Mouse (Mus musculus) forebrain, embryonic 10.5 days (tissue): ENCODE measurements around the gene Gm49486. TPM values are rescaled to one million over a fixed set of nuclear protein-coding genes. Genes with fewer than 3 reads are reported as not detected.
A peak's percentile ranks its signal among the peaks of the same experiment; 100 is the strongest.

Source experiments
- DNase-seq: peaks from one replicate; pipeline ENCODE4 v3.0.0-alpha.2; 2017; ENCODE audit warnings: low spot score; ENCODE audit errors: extremely low spot score
- H3K27ac ChIP-seq: fragments of 300-500 bp; sonication (generic); 2 replicates; pipeline ENCODE4 v1.5.1; 2016; ENCODE audit warnings: mild to moderate bottlenecking
- H3K27me3 ChIP-seq: fragments of 300-500 bp; sonication (generic); 2 replicates; pipeline ENCODE4 v1.6.1; 2016; ENCODE audit warnings: mild to moderate bottlenecking; ENCODE audit not compliant: poor library complexity, severe bottlenecking
- H3K36me3 ChIP-seq: fragments of 300-500 bp; sonication (generic); replicated peaks from 2 replicates; pipeline ENCODE4 v1.6.1; 2016; ENCODE audit warnings: mild to moderate bottlenecking, moderate library complexity
- H3K4me1 ChIP-seq: fragments of 300-500 bp; sonication (generic); 2 replicates; pipeline ENCODE4 v1.6.1; 2016
- H3K4me3 ChIP-seq: fragments of 300-500 bp; sonication (generic); 2 replicates; pipeline ENCODE4 v1.5.1; 2016; ENCODE audit warnings: mild to moderate bottlenecking, moderate library complexity
- H3K9me3 ChIP-seq: fragments of 300-500 bp; sonication (generic); 2 replicates; pipeline ENCODE4 v1.6.1; 2016; ENCODE audit warnings: mild to moderate bottlenecking, moderate library complexity
- WGBS: fragments of 180-500 bp; shearing (Covaris S2); methylation state at CpG from one replicate; pipeline ENCODE4 v1.1.7; 2016; 5-methylcytosine and 5-hydroxymethylcytosine counted together
- polyA plus RNA-seq: library from polyadenylated mRNA; unstranded; fragments of >200 nt; fragmentation: Nextera tagmentation; extraction: Ambion mirVana; gene quantifications from 2 replicates; pipeline ENCODE4 v1.2.1, GENCODE M21; 2016

Gm49486 gene
- 0.14 and 0.52 TPM in 2 replicates for polyA plus RNA-seq

GRCm38 (mm10) chr15:79229058-79229821, at the start of gene Gm49486, which contains the start of gene Pick1:
Gm49486 (plus strand) TSS chr15:79229391.
Pick1 (plus strand) TSS chr15:79229173.
- Histone ChIP-seq H3K4me1 (peaks cover 29% of the 10 kb centered on the region), H3K27me3 (no peaks in the 10 kb centered on the region), H3K9me3 (no peaks in the 10 kb centered on the region), H3K4me3 (peak within 1 kb of the TSS; percentile 97), H3K27ac (peak within 1 kb of the TSS; percentile 96), H3K36me3 (peaks cover 34% of the 10 kb centered on the region)
- DNase-seq, result peak; percentile 87
- under 1% methylated on average over 51 of the region's 51 CpGs for WGBS

GRCm38 (mm10) chr15:79185213-79185612, 44.0 kb upstream of the Gm49486 start:
- no peaks in the 10 kb centered on the region for H3K4me1 ChIP-seq
- H3K9me3 ChIP-seq, result no peaks in the 10 kb centered on the region
- no peak overlapping the region for H3K27ac ChIP-seq
- no peaks in the 10 kb centered on the region for H3K36me3 ChIP-seq
- no peak for DNase-seq
- WGBS, result 96% methylated on average over 10 of the region's 10 CpGs
- no peak overlapping the region for H3K4me3 ChIP-seq
- no peaks in the 10 kb centered on the region for H3K27me3 ChIP-seq

DNA sequence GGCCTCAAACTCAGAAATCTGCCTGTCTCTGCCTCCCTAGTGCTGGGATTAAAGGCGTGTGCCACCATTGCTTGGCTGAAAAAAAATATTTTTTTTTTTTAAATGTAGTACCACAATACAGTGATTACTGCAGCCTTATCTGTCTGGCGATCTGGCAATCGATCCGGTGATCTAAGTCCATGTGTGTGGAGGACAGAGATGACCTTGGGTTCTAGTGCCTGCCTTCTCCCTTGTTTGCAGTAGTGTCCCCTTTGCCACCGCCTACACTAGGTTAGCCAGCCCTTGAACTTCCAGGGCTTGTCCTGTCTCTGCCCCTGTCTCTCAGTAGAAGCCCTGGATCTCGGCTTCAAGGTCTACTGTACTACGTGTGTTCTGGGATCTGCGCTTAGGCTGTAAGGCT, 41.4 kb upstream of the Gm49486 start:
- WGBS, result 93% methylated on average over 8 of the region's 8 CpGs
- Histone ChIP-seq H3K9me3 (no peaks in the 10 kb centered on the region), H3K4me3 (no peak overlapping the region), H3K4me1 (peaks cover 7% of the 10 kb centered on the region), H3K36me3 (no peaks in the 10 kb centered on the region), H3K27ac (no peak overlapping the region), H3K27me3 (no peaks in the 10 kb centered on the region; the same call in 1 of the 2 replicates)
- DNase-seq, result no peak

DNA sequence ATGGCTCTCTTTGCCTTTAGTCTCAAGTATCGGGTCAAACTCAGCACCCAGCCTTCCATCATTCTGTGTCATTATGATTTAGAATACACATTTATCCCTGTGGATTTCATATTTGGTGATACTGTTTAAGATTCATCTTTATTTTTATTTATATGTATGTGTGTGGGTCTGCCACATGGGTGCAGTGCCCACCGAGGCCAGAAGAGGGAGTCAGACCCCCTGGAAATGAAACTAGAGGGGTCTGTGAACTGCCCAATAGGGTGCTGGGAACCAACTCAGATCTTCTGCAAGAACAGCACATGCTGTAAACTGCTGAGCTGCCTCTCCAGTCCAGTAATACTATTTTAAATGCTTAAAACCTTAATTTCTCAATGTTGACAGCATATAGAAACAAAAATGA, 37.8 kb upstream of the Gm49486 start:
- no peak for DNase-seq
- WGBS, result 97% methylated on average over 2 of the region's 2 CpGs
- H3K27ac ChIP-seq, result no peak overlapping the region

DNA sequence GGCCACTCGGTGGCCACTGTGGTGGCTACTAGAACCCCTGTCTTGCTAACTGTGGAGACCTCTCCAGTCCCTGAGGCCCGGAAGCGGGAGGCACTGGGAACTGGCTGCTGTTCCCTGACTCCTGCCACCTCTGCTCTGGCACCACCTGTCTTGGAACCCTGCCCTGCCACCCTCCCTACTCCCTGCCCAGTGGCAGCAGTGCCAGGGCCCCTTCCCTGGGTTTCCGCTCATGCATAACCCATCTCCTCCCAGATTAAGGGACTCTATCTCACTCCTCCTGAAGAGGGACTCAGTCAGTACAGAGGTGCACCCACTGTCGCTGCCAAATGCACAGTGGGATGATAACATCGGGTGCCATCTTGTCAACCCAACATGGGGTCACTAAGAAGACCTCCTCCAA, 36.7 kb upstream of the Gm49486 start:
- WGBS, result 88% methylated on average over 6 of the region's 6 CpGs
- Histone ChIP-seq H3K4me1 (peaks cover 43% of the 10 kb centered on the region), H3K27ac (peak overlapping the region; percentile 91), H3K9me3 (no peaks in the 10 kb centered on the region), H3K4me3 (no peak overlapping the region), H3K27me3 (peaks cover 16% of the 10 kb centered on the region), H3K36me3 (no peaks in the 10 kb centered on the region)
- no peak for DNase-seq

More for the DNA sequence above, 37.8 kb upstream of the Gm49486 start:
- H3K9me3 ChIP-seq, result no peaks in the 10 kb centered on the region
- peaks cover 15% of the 10 kb centered on the region for H3K27me3 ChIP-seq
- H3K36me3 ChIP-seq, result no peaks in the 10 kb centered on the region
- peaks cover 39% of the 10 kb centered on the region for H3K4me1 ChIP-seq
- no peak overlapping the region for H3K4me3 ChIP-seq

DNA sequence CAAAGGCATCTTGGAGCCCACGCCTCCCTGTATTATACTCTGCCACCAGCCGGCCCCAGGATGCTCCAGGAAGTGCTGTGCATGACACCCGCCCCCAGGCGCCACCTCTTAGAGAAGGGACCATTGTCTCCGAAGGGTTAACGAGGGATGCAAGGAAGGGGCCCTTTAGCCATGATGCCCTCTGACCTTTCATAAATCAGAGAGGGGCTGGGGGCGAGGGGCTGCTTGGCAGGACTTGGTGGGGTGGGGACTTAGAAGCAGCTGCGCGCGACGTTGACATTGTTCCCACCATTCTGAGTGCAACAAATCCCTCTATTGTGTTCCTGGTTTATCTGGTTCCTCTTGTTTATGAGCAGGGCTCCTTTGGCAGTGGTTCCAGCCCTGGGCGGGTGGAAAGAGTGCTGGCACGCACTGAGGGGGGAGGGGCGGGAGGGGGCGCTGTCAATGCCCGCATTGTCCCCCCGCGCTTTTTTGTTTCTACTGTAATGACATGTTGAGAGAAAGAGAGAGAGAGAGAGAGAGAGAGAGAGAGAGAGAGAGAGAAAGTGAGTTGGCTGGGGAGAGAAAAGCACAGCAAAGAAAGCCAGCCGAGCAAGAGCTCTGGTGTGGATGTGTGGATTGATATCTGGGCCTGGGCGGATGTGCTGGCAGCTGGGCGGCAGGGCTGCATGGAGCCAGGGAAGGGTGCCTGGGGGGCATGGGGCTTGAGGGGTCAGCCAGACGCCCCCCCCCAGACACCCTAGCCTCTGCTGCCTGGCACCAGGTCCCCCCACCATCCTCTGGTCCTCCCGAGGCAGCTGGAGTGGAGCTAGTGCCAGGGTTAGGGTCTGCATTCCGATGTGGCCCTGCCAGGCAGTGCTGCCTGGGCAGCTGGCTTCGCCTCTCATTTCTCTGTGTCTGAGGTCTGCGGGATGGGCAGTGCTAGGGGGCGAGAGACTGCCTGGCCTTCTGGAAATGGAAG, 36.0 kb upstream of the Gm49486 start:
- Histone ChIP-seq H3K4me3 (peak overlapping the region; percentile 32), H3K27me3 (peaks cover 16% of the 10 kb centered on the region), H3K4me1 (peaks cover 43% of the 10 kb centered on the region), H3K9me3 (no peaks in the 10 kb centered on the region), H3K36me3 (no peaks in the 10 kb centered on the region), H3K27ac (peak overlapping the region; percentile 91)
- peak; percentile 41 for DNase-seq
- 19% methylated on average over 27 of the region's 27 CpGs for WGBS

DNA sequence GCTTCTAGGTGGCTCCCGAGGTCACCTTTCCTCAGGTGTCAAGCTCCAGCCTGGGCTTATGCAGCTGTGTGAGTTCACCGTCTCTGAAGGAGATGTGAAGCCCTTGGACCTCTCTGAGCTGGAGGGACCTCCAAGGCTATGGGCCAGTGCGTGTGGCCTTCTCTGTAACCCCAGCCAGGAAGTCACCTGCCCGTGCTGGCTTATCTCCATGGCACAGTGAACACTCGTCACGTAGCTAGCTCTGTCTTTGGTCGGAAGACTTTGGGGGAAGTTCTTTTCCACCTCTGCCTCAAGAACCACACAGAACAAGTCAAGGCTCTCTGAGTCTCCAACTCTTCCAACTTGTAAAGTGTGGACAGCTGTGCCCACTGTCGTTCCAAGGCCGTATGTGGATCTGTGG, 35.1 kb upstream of the Gm49486 start:
- 89% methylated on average over 9 of the region's 9 CpGs for WGBS
- no peak overlapping the region for H3K4me3 ChIP-seq
- H3K9me3 ChIP-seq, result no peaks in the 10 kb centered on the region

GRCm38 (mm10) chr15:79194946-79195345, 34.2 kb upstream of the Gm49486 start:
- peaks cover 43% of the 10 kb centered on the region for H3K4me1 ChIP-seq
- 74% methylated on average over 2 of the region's 2 CpGs for WGBS
- no peak for DNase-seq
- H3K36me3 ChIP-seq, result no peaks in the 10 kb centered on the region
- peaks cover 16% of the 10 kb centered on the region for H3K27me3 ChIP-seq
- no peaks in the 10 kb centered on the region for H3K9me3 ChIP-seq
- H3K27ac ChIP-seq, result peak overlapping the region; percentile 91; the same call in 1 of the 2 replicates
- no peak overlapping the region for H3K4me3 ChIP-seq

More for the DNA sequence above, 35.1 kb upstream of the Gm49486 start:
- DNase-seq, result no peak
- Histone ChIP-seq H3K27ac (peak overlapping the region; percentile 91), H3K4me1 (peaks cover 43% of the 10 kb centered on the region), H3K27me3 (peaks cover 16% of the 10 kb centered on the region), H3K36me3 (no peaks in the 10 kb centered on the region)

- 89% methylated on average over 8 of the region's 8 CpGs for WGBS
- Histone ChIP-seq H3K4me1 (peaks cover 43% of the 10 kb centered on the region), H3K27me3 (peaks cover 16% of the 10 kb centered on the region), H3K4me3 (no peak overlapping the region), H3K36me3 (no peaks in the 10 kb centered on the region), H3K9me3 (no peaks in the 10 kb centered on the region), H3K27ac (0 out of 2 replicates have a peak overlapping the region, but pooled peaks have one; percentile 44)
- DNase-seq, result no peak
These were observed 33.7 kb upstream of the Gm49486 start for GRCm38 (mm10) chr15:79195492-79195891.

GRCm38 (mm10) chr15:79199390-79199976, 29.7 kb upstream of the Gm49486 start:
- DNase-seq, result no peak
- Histone ChIP-seq H3K4me1 (peaks cover 44% of the 10 kb centered on the region), H3K36me3 (no peaks in the 10 kb centered on the region), H3K9me3 (no peaks in the 10 kb centered on the region), H3K4me3 (no peak overlapping the region), H3K27ac (no peak overlapping the region), H3K27me3 (peaks cover 20% of the 10 kb centered on the region)
- WGBS, result 95% methylated on average over 12 of the region's 12 CpGs

- Histone ChIP-seq H3K9me3 (no peaks in the 10 kb centered on the region), H3K36me3 (no peaks in the 10 kb centered on the region), H3K27me3 (peaks cover 15% of the 10 kb centered on the region), H3K27ac (peak overlapping the region; percentile 86), H3K4me1 (peaks cover 27% of the 10 kb centered on the region), H3K4me3 (peak overlapping the region; percentile 15; the same call in 1 of the 2 replicates)
- peak; percentile 35 for DNase-seq
- WGBS, result 24% methylated on average over 13 of the region's 13 CpGs
These were observed 27.6 kb upstream of the Gm49486 start for GRCm38 (mm10) chr15:79201491-79202150.

DNA sequence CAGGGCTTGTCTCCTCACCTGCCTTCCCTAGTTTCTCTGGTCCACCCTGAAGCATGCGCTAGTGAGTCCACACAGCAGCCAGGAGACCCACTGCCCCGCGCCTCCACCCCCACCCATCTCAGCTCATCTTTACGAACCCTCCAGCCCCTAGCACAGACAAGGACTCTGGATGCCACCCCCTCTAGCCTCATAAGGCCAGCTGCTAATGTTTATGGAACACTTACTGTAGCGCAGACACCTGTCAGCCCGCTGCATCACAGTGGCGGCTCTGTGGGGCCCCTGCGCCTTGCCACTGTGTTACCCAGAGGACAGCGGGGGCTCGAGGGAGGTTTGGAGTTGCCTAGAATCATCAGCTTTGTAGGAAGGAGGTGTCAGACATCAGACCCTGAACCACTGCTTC, 26.6 kb upstream of the Gm49486 start:
- Histone ChIP-seq H3K4me1 (peaks cover 24% of the 10 kb centered on the region), H3K27ac (peak overlapping the region; percentile 86), H3K9me3 (no peaks in the 10 kb centered on the region), H3K4me3 (no peak overlapping the region), H3K36me3 (no peaks in the 10 kb centered on the region), H3K27me3 (peaks cover 15% of the 10 kb centered on the region)
- WGBS, result 65% methylated on average over 10 of the region's 10 CpGs
- no peak for DNase-seq
